Mouse (Mus musculus): ENCODE results near the gene Macf1.
A peak's percentile ranks its signal among the peaks of the same experiment; 100 is the strongest.
"Not testable (repeated sequence)": the region's sequence is repeated elsewhere in the genome, so short reads cannot be mapped to it uniquely, and the experiment has no call there.

Gene Macf1

GRCm38 (mm10) chr4:123322910-123323309, 361.2 kb downstream of the Macf1 start:
- not testable (repeated sequence) for DNase-seq (ENCODE audit: low read depth in 2 of 2, low spot score in 2 of 2)

DNA sequence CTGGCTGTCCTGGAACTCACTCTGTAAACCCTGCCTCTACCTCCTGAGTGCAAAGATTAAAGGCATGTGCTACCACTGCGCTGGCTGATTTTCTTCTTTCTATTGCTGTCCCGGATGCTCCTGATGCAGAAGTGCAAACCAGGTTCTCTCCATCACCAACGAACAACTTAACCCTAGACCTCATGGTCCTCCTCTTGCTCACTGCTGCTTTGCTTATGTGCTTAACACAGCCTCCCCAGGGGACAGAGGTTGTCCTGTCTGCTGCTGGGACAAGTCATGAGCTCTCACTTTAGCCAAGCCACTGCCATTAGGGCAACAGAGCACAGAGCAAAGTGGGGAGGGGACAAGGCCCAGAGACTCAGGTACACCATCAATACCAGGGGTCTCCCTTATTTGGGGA, 369.7 kb downstream of the Macf1 start:
- DNase-seq (ENCODE audit: low read depth in 2 of 2, low spot score in 2 of 2) = no peak

DNA sequence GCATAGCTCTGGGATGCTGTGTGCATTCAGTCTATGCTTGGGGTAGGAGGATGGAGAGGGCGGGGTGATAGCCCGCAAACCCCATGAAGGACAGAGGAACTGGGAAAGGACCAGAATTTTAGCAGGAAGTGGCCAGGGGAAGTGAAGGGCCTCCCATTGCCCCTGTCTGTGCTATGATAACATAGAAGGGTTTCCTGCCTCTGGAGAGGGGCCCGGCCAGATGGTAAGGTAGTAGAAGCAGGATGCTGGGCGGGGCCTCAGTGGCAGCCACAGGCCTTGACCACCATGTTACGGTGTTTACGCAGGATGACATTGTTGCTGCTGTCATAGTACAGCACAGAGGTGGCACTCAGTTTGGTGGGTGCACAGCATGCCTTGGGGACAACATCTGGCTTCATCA, 371.1 kb downstream of the Macf1 start:
- DNase-seq (ENCODE audit: low read depth in 2 of 2, low spot score in 2 of 2) = no peak

DNA sequence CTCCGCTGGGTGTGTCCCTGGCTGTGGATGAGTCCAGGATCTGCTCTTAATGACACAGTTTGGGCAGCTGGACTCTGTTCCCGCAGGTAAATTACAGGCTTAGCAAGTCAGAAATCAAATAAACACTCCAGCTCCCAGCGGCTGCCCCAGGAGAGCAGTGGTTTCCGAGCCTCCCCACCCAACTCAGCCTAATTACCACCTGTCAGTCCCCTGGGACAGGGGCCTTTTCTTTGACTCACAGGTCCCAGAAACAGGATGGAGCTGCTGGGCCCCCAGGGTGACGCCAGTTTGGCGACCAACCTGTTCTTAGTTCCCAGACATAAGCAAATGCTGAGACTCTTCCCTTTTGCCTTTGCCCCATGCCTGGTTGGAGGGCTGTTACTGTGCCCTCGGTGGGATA, 372.3 kb downstream of the Macf1 start:
- no peak for DNase-seq (ENCODE audit: low read depth in 2 of 2, low spot score in 2 of 2)

- no peak for DNase-seq (ENCODE audit: low read depth in 2 of 2, low spot score in 2 of 2)
These were observed 375.9 kb downstream of the Macf1 start for GRCm38 (mm10) chr4:123308292-123308691.

GRCm38 (mm10) chr4:123306999-123307398, 377.2 kb downstream of the Macf1 start:
- no peak for DNase-seq (ENCODE audit: low read depth in 2 of 2, low spot score in 2 of 2)

- DNase-seq (ENCODE audit: low read depth in 2 of 2, low spot score in 2 of 2) = peak; percentile 22 to 32
These were observed 378.4 kb downstream of the Macf1 start for GRCm38 (mm10) chr4:123305789-123306188.
